Mouse (Mus musculus): ENCODE results near the gene Prr18.
"Not testable (repeated sequence)": the region's sequence is repeated elsewhere in the genome, so short reads cannot be mapped to it uniquely, and the experiment has no call there.

The Prr18 gene

GRCm38 (mm10) chr17:8337159-8337558 is at the start of gene Prr18:
Gene Prr18, plus strand, starts transcription at chr17:8337459.
- DNase-seq (ENCODE audit: low spot score in 2 of 2), result not testable (repeated sequence)

- DNase-seq (ENCODE audit: low spot score in 2 of 2), result no peak
These were observed 47.1 kb upstream of the Prr18 start for GRCm38 (mm10) chr17:8289993-8290679.

DNA sequence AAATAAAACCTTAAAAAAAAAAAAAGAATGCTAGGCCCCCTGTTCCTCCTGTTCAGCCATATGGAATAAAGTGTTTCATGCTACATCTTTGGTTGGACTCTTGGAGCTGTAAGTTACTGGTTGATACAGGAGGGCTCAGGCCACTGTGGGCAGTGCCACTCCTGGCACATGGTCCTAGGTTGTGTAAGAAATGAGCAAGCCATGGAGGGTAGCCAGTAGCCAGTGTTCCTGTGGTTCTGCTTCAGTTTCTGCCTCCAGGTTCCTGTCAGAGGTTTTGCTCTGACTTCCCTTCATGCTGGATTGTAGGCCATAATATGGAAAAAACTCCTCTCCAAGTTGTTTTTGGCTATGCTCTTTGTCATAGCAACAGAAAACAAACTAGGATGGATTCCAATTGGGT is 46.5 kb upstream of the Prr18 start:
- DNase-seq (ENCODE audit: low spot score in 2 of 2), result no peak

- no peak for DNase-seq (ENCODE audit: low spot score in 2 of 2)
These were observed 41.4 kb upstream of the Prr18 start for GRCm38 (mm10) chr17:8295825-8296224.

DNA sequence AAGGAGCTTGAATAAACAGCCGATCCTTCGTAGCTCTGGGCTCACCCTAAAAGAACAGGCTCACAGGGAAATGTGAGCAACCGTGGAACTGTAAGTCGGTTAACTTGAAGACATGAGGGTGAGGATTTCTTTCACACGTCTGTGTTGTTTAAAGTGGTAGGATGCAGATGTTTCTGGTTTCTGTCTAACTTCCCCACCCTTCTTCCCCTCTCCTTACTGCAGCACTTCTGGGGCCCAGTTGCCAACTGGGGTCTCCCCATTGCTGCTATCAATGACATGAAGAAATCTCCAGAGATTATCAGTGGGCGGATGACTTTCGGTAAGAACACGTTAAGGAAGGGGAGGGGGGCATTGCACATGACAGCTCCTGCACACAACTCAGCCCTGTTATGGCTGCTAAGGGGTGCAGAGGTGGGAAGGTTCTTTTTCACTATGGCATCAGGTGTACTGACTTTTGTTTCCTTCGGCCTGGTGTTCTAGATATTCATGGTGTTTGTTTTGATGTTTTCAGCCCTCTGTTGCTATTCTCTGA is 40.9 kb upstream of the Prr18 start:
- DNase-seq (ENCODE audit: low spot score in 2 of 2), result no peak

DNA sequence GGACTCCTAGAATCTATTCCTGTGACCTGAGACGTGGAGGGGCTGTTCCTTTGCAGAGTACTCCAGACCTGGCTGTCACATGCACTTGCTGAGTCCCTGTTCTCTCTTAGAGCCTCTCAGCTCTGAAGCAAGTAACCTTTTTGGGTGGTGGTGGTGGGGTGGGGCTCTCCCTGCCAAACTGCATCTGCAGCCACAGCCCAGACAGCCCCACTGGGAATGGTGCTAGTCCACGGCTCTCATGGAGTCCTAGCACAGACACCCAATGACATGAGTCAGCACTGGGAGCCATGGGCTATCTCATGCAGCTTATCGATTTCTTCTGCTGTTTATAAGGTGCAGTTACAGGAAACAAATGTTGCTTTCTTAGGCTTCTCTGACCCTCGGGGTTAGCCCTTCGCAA is 39.5 kb upstream of the Prr18 start:
- DNase-seq (ENCODE audit: low spot score in 2 of 2), result no peak

- no peak for DNase-seq (ENCODE audit: low spot score in 2 of 2)
These were observed 39.0 kb upstream of the Prr18 start for GRCm38 (mm10) chr17:8298281-8298680.

DNA sequence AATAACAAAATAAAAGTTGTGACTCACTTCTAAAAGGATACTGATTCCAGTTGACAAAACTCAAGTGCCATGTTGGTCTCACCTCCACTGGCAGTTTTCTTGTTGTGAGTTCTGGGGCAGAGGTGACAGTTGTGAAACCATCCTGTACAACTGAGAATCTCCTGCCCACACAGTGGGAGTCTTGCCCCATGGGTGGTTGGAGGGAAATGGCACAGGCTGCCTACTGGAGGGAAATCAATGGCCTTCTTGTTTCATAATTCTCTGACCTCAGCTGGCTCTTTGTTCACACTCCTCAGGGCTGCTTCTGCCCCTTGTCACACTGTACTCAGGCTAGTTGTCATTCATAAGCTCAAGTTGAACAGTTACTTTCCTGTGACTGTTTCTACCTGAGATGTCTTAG is 37.7 kb upstream of the Prr18 start:
- no peak for DNase-seq (ENCODE audit: low spot score in 2 of 2)

- no peak for DNase-seq (ENCODE audit: low spot score in 2 of 2)
These were observed 35.7 kb upstream of the Prr18 start for GRCm38 (mm10) chr17:8301515-8301914.

GRCm38 (mm10) chr17:8302772-8303438 is 34.4 kb upstream of the Prr18 start:
- no peak for DNase-seq (ENCODE audit: low spot score in 2 of 2)

DNA sequence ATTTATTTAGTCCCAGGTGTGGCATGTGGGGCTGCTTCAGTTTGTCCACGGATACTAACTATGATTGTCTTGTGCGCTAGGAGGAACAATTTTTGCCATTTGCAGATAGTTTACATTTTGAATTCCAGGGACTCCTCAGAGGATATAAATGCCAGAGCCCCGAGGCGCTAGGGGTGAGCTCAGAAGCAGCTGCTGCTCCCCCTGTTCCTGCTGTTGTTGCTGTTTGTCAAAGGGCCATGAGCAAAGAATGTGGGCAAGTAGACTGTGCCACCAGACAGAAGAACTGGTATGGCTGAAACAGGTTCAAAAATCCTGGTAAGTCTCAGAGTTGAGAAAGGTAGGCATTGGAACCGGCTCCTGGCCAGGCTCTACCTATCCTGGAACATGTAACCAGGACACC is 33.6 kb upstream of the Prr18 start:
- no peak for DNase-seq (ENCODE audit: low spot score in 2 of 2)

- no peak for DNase-seq (ENCODE audit: low spot score in 2 of 2)
These were observed 31.5 kb upstream of the Prr18 start for GRCm38 (mm10) chr17:8305801-8306200.

DNA sequence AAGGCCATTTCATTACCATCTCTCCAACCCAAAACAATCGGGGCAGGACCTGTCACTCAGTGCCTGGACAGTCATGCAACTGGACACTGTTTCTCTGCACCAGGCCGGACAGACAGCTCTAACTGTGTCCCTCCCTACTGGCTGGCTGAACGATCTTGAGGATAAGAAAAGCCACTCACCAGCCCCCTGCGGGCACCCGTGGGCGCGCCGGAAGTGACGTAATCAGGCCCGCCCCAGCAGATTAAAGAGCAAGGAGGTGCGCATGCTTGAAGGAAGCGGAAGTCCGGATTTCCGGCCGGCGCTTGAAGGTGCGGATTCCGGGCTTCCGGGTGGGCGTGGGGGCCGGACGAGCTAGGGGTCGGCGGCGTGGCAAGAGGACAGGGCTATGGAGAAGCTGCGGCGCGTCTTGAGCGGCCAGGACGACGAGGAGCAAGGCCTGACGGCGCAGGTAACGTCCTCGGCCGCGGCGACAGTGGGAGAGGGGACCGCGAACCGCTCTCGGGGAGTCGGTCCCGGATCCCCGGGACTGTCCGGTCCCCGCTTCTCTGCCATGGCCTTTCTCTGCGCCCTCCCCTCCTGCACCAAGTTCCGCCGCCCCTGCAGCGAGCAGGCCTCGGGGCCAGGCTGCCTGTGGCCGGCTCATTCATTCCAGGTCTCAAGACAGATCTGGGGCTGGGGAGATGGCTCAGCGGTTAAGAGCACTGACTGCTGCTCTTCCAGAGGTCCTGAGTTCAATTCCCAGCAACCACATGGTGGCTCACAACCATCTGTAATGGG is 26.2 kb upstream of the Prr18 start, which contains the start of gene Sft2d1:
TSS of gene Sft2d1 (plus strand) at position 265 of the 777 bp plus-strand sequence.
- peak; percentile 88 to 95 for DNase-seq (ENCODE audit: low spot score in 2 of 2)

GRCm38 (mm10) chr17:8311751-8312150 is 25.5 kb upstream of the Prr18 start:
- no peak for DNase-seq (ENCODE audit: low spot score in 2 of 2)

GRCm38 (mm10) chr17:8313976-8314375 is 23.3 kb upstream of the Prr18 start:
- DNase-seq (ENCODE audit: low spot score in 2 of 2), result no peak

DNA sequence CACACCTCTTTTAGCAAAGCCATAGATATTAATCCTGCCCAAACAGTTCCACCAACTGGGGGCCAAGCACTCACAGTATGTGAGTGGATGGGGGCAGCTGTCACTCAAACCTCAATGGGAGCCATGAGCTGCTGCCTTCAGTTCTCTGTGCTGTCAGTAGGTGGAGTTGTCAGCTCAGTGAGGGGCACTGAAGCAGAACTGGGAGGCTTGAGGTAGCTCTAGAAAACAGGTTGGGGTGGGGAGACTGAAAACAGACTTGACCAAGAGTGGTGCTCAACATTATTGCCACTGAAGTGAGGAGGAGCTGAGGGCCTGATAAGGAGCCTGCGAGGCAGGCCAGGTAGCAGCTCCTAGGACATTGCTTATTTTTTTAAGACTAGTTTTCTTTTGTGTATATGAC is 21.0 kb upstream of the Prr18 start:
- no peak for DNase-seq (ENCODE audit: low spot score in 2 of 2)

GRCm38 (mm10) chr17:8326877-8327276 is 10.4 kb upstream of the Prr18 start:
- not testable (repeated sequence) for DNase-seq (ENCODE audit: low spot score in 2 of 2)

DNA sequence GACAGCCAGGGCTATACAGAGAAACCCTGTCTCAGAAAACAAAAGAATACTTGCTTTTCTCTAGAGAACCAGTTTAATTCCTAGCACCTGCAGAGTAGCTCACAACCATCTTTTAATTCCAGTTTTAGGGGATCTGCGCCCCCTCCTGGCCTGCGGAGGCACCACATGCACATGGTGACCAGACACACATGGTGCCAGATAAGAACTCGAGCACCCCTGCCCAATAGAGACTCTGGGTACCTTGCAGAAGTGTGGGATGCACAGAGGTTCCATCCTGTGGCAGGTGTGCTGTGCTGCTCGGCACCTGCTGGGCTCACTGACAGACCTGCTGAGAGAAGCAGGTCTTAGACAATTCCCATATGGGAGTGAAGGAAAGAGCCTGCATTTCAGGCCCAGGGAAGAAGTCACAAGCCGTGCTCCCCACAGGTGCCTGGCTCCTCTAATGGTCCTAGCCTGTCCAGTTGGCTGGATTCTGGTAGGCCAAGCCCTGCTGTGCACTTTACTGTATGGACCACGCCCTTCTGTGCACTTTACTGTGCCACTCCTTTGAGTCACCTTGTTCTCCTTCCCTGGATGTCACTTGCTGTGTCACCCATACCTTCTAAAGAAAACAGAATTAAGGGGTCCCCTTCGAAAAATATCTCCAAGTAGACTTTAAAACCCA is 8.6 kb upstream of the Prr18 start:
- peak in 1 of 2 experiments; percentile 49 for DNase-seq (ENCODE audit: low spot score in 2 of 2)

DNA sequence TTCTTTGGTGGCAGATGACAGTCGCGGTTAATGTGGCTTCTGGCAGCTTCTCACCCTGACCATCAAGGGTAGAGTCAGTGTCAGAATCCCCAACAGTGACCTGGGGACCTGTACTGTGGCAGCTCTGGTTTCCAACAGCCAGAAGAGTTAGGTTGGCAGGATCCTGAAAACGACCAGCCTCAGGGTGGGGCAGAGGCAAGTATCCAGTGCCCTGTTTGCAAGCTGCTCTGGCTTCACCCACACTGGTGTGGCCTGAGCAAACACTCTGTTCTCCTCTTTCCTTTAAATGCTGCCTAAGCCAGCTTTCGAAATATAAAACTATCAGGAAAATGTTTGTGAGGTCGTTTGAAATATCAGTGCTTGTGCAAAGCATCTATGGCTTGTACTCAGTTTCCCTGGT is 6.7 kb upstream of the Prr18 start:
- DNase-seq (ENCODE audit: low spot score in 2 of 2), result no peak

DNA sequence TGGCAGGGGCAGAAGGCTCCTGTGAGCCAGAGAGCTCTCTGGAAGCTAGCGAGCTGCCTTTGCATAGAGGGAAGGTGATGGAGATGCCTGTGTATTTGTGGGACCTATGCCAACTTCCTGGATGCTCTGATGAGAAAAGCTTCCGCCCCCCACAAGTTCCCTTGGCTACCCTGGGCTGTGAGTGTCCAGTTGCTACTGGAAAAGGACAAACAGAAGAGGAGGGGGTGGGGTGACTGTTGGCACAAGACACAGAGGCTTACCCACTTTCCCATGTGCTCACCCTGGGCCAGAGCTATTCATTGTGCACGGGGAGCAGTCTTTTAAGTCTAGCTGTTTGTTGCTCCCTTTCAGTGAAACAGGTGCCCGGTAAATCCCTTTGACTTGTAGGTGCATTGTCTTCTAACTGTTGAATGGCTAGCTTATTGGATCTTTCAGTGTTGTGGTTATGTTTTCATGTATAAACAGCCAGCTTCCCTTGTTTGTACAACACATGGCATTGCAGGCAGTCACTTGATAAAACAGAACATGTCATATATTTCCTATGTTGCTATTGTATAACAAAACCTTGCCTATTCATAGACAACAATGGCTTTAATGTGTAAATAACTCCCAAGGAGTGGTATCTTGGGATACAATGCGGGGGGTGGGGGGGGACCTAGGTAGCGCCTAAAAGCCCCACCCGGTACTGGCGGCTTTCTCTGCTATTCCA is 2.6 kb downstream of the Prr18 start:
- DNase-seq (ENCODE audit: low spot score in 2 of 2), result no peak

Measured in spleen, postnatal 10 days (tissue).